Mouse (Mus musculus) E14TG2a.4 (cell line): ENCODE measurements around the gene Cbx6.

Source experiments
- CTCF ChIP-seq: conservative IDR thresholded peaks from 2 replicates; pipeline ENCODE4 v1.5.1; 2014; ENCODE audit warnings: low read length
- NANOG ChIP-seq: IDR thresholded peaks from 2 replicates; pipeline ENCODE4 v1.6.1; 2014; ENCODE audit warnings: borderline replicate concordance, low read length, mixed read lengths
- POU5F1 ChIP-seq: IDR thresholded peaks from 2 replicates; pipeline ENCODE4 v1.6.1; 2014; ENCODE audit warnings: low read length, borderline replicate concordance

DNA sequence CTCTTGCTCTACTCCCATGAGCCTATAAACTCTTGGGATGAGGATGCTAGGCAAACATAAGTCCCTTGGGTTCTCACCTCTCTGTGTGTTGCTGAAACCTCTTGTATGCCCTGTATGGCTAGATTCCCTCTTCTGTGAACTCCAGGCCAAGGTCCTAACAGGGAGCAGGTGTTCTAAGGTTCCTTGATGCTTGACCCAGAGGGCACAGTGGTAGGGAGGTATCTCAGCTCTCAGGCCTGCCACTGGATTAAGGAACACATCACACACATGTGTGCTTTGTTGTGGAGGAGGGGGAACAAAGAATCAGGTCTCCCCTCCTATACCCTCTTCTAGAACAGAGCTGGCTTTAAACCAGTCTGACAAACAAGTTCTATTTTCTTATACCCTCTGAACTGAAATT is 56.7 kb downstream of the Cbx6 start, which contains the start of gene Dnal4:
- no peak for TF ChIP-seq CTCF
- TF ChIP-seq NANOG, result no peak
- TF ChIP-seq POU5F1, result no peak
